Mouse (Mus musculus) kidney, postnatal 36 days (tissue): ENCODE data around the gene Vmn1r9.
"Not testable (repeated sequence)": the region's sequence is repeated elsewhere in the genome, so short reads cannot be mapped to it uniquely, and the experiment has no call there.

Experiments
- DNase-seq, 2 experiments: peaks; one replicate each; pipeline ENCODE4 v3.0.0; 2021 to 2022; ENCODE audit warnings: mixed read lengths in 2 of 2

The Vmn1r9 gene

GRCm38 (mm10) chr6:57066487-57066886, at the start of gene Vmn1r9:
Gene Vmn1r9, plus strand, starts transcription at chr6:57066787.
- DNase-seq, result no peak

GRCm38 (mm10) chr6:57025224-57025623, 41.4 kb upstream of the Vmn1r9 start, which contains the start of gene Vmn1r7:
Gene Vmn1r7, minus strand, starts transcription at chr6:57025324.
- not testable (repeated sequence) for DNase-seq

- no peak for DNase-seq
Measured at GRCm38 (mm10) chr6:57031984-57032383, 34.6 kb upstream of the Vmn1r9 start, which contains the start of gene Vmn1r8. Gene Vmn1r8, plus strand, starts transcription at chr6:57032284.

GRCm38 (mm10) chr6:57034674-57035073, 31.9 kb upstream of the Vmn1r9 start:
- DNase-seq, result no peak

- DNase-seq, result peak; percentile 43 to 69
Measured at GRCm38 (mm10) chr6:57063730-57064129, 2.9 kb upstream of the Vmn1r9 start.

GRCm38 (mm10) chr6:57106358-57106757, 39.8 kb downstream of the Vmn1r9 start:
- peak in 1 of 2 experiments; percentile 2 for DNase-seq

GRCm38 (mm10) chr6:57109154-57109553, 42.6 kb downstream of the Vmn1r9 start, which contains the start of gene Vmn1r10:
Gene Vmn1r10, plus strand, starts transcription at chr6:57109454.
- no peak for DNase-seq
